Mouse (Mus musculus) cortical plate, adult 2 months (tissue): ENCODE measurements around the gene Slc31a1. TPM values are rescaled to one million over a fixed set of nuclear protein-coding genes. Genes with fewer than 3 reads are reported as not detected.

ENCODE experiments used
- H3K27ac ChIP-seq: fragments of 200-500 bp; 2 replicates; pipeline ENCODE4 v1.5.1; 2012; ENCODE audit warnings: low read length, control low read depth, inconsistent platforms; ENCODE audit not compliant: insufficient read depth
- H3K4me1 ChIP-seq: fragments of 200-500 bp; 2 replicates; pipeline ENCODE4 v1.6.1; 2011; ENCODE audit warnings: low read length; ENCODE audit not compliant: control insufficient read depth, insufficient read depth
- H3K4me3 ChIP-seq: fragments of 200-500 bp; 2 replicates; pipeline ENCODE4 v1.5.1; 2011; ENCODE audit warnings: mild to moderate bottlenecking, low read length, control low read depth; ENCODE audit not compliant: insufficient read depth
- CTCF ChIP-seq: fragments of 200-500 bp; IDR thresholded peaks from 2 replicates; pipeline ENCODE4 v1.5.1; 2011; ENCODE audit warnings: mild to moderate bottlenecking, control low read depth, low read length; ENCODE audit not compliant: insufficient read depth; ENCODE audit errors: extremely low read depth
- POLR2A ChIP-seq: fragments of 200-500 bp; IDR thresholded peaks from 2 replicates; pipeline ENCODE4 v1.6.1; 2011; ENCODE audit warnings: mild to moderate bottlenecking, low read length, control low read depth; ENCODE audit not compliant: insufficient read depth; ENCODE audit errors: extremely low read depth
- polyA plus RNA-seq: library from polyadenylated mRNA; depleted of rRNA; stranded (reverse); fragments of >200 nt; gene quantifications from 2 replicates; pipeline ENCODE4 v1.2.3, GENCODE M21; 2012; rRNA removed

The Slc31a1 gene
- polyA plus RNA-seq, 1 experiment = 18.1 TPM

GRCm38 (mm10) chr4:62437871-62438270 lies 77.3 kb downstream of the Slc31a1 start:
- H3K4me1 ChIP-seq = no peaks in the 10 kb centered on the region
- no peak overlapping the region for H3K4me3 ChIP-seq
- TF ChIP-seq CTCF (no peak), POLR2A (no peak)
- no peak overlapping the region for H3K27ac ChIP-seq

- H3K4me3 ChIP-seq = no peak overlapping the region
- TF ChIP-seq CTCF = no peak
- TF ChIP-seq POLR2A = no peak
- H3K4me1 ChIP-seq = no peaks in the 10 kb centered on the region
- no peak overlapping the region for H3K27ac ChIP-seq
These were observed 79.3 kb downstream of the Slc31a1 start for GRCm38 (mm10) chr4:62439793-62440192.

- H3K27ac ChIP-seq = no peak overlapping the region
- H3K4me1 ChIP-seq = no peaks in the 10 kb centered on the region
- no peak for TF ChIP-seq CTCF
- TF ChIP-seq POLR2A = no peak
- no peak overlapping the region for H3K4me3 ChIP-seq
These were observed 80.0 kb downstream of the Slc31a1 start for GRCm38 (mm10) chr4:62440544-62440943.

GRCm38 (mm10) chr4:62440986-62441385 lies 80.5 kb downstream of the Slc31a1 start:
- no peak for TF ChIP-seq CTCF
- TF ChIP-seq POLR2A = no peak
- H3K27ac ChIP-seq = no peak overlapping the region
- H3K4me3 ChIP-seq = no peak overlapping the region
- no peaks in the 10 kb centered on the region for H3K4me1 ChIP-seq

Other genes with a start within 250 kb of the Slc31a1 start
- not detected in 2 replicates for gene Mup21, start 209.9 kb upstream of the Slc31a1 start, polyA plus RNA-seq
- 10.1 and 11.2 TPM in 2 replicates for gene Zfp37, start 129.7 kb upstream of the Slc31a1 start, polyA plus RNA-seq
- gene Slc31a2, start 98.2 kb upstream of the Slc31a1 start, polyA plus RNA-seq = 11.8 and 12.8 TPM in 2 replicates
- gene Fkbp15, start 179 bp upstream of the Slc31a1 start, polyA plus RNA-seq = 26.1 and 27.2 TPM in 2 replicates
- 47.8 and 48.3 TPM in 2 replicates for gene Cdc26, start 47.9 kb downstream of the Slc31a1 start, polyA plus RNA-seq
- gene Prpf4, start 48.1 kb downstream of the Slc31a1 start, polyA plus RNA-seq = 14.3 and 16.5 TPM in 2 replicates
- gene Rnf183, start 74.5 kb downstream of the Slc31a1 start, polyA plus RNA-seq = 0.09 and 0.15 TPM in 2 replicates
- 6.1 and 8.3 TPM in 2 replicates for gene Wdr31, start 110.2 kb downstream of the Slc31a1 start, polyA plus RNA-seq
- 0.58 and 0.62 TPM in 2 replicates for gene Bspry, start 119.3 kb downstream of the Slc31a1 start, polyA plus RNA-seq
- 7.6 and 8.4 TPM in 2 replicates for gene Hdhd3, start 142.7 kb downstream of the Slc31a1 start, polyA plus RNA-seq
- gene Alad, start 159.2 kb downstream of the Slc31a1 start, polyA plus RNA-seq = 36.0 and 38.0 TPM in 2 replicates
- gene Pole3, start 164.3 kb downstream of the Slc31a1 start, polyA plus RNA-seq = 26.0 TPM in 2 replicates
- 0.11 and 0.25 TPM in 2 replicates for gene 4933430I17Rik, start 164.6 kb downstream of the Slc31a1 start, polyA plus RNA-seq
- 35.7 and 40.2 TPM in 2 replicates for gene Rgs3, start 199.1 kb downstream of the Slc31a1 start, polyA plus RNA-seq